Mouse (Mus musculus) kidney, adult 11 months (tissue): Measurements from ENCODE around the gene Nudt6.

Experiments
- DNase-seq: peaks from one replicate; pipeline ENCODE4 v3.0.0; 2022

Nudt6 gene

DNA sequence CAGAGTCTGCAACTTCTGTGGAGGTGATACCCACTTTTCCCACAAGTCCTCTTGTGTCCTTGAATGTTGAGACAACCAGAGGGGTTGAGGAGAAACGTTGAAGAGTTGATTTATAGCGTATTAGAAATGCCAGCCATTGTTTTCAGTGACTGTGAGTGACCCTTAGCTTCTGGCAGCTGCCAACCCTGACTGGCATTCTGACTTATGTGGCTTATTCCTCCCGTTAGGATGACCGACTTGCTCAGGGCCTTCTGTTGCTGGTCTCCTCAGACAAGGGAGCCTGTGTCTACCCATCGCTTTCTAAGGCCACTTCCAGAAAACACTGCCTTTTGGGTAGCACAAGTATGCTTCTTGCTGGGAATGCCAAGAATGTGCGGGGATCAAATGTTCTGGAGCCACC is 38.6 kb downstream of the Nudt6 start:
- no peak for DNase-seq

DNA sequence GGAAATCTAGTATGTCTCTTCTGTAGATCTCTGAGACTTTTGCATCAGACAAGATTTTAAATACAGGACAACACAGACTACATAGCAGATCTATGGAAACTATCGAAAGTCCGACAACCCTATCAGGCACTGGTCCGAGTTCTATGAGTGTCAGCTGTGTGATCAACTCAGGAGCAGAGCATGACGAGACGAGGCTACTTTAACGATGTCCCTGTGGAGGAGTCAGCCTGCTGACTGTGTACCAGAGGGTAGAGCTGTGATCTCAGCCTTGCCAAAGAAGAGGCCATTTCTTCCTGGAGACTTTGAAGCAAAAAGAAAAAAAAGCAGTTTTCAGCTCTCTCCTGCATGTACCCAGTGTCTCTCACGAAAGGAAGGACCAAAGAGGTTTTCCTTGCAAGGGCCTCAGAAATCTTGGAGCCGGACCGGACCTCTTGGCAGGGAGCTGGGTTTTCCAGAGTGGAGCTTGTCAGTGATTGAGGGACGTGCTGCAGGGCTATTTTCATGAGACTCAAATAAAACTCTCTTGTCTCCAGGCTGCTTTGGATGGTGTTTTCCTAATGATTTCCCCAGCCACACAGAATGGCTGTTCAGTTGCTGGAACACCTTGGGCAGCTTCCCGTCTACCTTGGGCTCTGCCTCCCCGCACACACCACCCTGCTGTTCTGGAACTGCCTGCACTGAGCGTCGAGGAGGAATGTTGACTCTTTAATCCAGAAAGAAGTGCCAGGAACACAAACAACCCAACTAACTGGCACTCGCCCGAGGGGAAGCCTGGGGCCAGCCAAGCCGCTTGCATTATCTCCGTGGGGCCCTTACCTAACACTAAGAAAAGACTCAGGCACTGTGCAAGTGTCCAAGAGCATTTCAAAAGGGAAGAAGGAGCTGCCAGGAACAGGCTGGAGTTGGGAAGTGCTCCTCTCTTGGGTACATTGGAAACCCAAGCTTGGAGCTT is 39.8 kb downstream of the Nudt6 start:
- DNase-seq: no peak

DNA sequence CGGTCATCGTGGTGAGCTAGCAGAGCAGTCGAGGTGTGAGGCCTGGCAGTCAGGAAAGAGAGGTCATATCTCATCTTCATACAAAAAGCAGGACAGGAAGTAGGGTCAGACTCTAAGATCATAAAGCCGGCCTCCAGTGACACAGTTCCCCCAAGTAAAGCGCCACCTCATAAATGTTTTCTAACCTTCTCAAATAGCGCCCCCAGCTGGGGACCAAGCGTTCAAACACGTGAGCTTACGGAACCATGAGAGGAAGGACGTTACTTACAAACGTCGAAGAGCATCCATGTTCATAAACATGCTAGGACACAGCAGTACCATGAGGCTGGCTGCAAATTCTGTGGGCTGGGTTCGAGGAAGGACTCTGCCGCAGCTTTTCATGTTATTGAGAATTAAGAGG is 40.8 kb downstream of the Nudt6 start:
- DNase-seq: no peak

DNA sequence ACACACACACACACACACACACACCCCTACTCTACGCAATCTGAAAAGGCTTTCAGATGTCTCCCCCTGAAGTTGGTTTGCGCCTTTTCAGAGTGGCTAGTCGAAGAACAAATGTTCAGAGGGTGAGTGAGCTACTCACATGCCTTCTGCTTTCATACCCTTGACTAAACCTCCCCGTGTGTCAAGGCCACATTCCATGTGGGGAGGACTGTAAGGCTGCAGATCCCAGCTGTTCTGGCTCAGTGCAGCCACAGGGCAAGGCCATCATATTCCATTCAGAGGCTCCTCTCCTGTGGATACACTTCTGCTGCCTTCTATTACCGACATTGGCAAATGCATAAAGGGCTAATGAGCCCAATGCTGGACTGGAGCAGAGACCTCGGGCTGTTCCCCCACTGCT is 41.6 kb downstream of the Nudt6 start:
- DNase-seq: peak; percentile 33

DNA sequence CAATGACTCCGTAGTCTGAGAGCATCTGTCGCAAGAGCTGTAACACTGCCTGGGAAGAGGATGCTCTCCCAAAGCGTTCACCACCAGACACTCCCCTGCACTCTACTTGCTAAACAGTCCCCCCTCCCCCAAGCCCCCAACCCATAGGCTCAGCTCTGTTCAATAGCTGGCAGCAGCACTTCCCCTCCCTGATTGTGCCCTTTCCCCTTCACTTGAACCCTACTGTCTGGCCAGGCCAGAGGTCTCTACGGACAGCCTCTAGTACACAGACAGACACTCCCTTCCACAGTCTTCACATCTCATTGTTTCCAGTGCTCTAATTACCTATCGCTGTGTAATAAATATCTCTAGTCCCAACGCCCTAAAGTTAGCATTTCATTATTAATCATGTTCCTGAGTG is 42.1 kb downstream of the Nudt6 start:
- DNase-seq: no peak

DNA sequence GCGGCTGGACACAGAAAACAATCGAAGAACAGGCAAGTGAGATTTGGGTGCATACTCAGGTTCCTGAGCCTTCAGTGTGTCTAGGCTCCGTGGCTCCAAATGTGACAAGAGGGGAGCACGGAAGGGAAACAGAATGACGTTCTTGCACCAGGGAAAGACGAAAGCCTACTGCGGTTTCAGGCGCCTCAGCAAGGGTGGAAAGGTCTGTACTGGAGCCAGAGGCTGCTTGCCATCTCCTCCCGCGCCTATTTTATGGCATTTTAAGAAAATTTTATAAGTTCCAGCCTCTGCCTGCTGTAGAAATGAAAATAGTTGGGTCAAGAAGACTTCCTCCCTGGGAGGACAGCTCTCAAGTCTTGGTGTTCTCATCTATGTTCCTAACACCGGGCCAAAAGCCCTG is 46.3 kb downstream of the Nudt6 start:
- no peak for DNase-seq

DNA sequence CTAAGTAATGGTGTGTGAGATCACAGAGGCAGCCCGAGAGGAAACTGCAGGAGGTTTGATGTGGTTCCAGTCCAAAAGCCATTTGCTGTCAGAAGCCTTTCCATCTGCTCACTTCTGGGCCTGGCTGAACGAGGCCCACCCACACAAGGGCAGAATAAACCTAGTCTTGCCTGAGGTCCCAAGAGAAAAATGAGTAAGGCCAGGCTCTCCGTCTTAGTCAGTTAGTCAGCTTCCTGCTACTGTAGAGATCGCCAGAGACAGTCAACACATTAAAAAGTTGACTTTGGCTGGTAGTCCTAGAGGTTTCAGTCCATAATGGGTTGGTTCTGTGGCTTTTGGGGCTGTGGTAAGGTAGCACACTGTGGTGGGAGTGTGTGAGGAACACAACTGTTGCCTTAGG is 49.6 kb downstream of the Nudt6 start:
- DNase-seq: no peak

DNA sequence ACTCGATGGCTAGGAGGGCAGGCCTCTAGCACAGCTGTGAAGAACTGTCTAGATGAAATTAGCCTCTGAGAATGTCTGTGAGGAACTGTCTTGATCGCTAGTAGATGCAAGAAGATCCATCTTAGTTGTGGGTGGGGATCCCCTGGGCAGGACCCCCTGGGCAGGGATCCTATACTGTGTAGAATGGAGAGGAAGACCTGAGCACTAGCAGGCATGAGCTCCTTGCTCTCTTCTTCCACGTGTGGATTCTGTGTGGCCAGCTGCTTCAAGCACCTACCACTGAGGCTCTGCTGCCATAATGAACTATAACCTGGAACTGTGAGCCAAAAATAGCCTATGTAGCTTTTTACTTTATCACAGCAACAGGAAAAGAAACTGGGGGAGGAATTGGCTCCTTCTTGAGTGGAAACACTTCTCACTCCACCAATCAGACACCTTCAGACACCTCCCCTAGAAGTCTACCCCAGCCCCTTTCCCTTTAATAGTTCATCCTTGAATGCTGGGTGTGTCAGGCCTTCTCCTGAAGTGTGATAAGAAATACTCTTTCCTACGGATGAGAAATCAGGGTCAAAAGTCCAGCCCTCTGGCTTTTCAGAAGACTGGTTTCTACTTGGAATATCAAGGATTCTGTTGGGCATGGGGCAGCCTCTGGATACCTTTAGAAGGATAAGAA is 53.5 kb downstream of the Nudt6 start:
- DNase-seq: no peak

DNA sequence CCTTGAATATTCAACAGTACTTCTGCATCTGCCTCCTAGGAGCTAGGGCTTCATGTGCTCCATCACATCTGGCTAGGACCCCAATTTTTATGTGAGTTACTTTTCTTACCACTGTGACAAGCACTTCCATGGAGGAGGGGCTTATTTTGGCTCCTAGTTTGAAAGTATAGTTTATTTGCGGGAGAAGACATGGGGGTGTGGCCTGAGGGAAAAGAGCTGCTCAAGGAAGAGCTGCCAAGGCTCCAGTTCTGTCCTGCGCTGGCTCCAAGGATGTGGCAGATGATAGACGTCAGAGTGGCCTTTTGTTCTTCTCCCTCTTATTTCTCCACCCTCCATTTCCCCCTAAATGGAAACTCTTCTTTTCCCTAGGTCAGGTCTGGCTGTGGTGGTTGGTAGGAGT is 54.0 kb downstream of the Nudt6 start:
- no peak for DNase-seq

DNA sequence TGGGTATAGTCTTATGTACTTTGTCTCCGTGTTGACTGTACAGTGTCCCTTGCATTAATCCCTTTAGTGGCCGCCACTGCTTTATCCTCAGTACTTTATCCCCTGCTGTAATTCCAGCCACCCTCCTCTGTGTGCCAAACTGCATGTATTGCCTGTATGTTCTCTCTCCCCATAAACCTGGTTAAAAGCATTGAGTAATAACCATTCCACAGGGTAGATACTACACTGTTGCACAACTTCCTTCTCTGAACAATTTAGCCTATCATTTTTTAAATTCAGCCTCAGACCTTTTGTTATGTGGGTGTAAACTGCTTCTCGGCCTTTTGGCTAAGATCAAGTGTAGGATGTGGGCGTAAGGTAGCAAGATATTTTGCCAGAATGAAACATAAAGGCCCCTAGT is 54.9 kb downstream of the Nudt6 start:
- no peak for DNase-seq

DNA sequence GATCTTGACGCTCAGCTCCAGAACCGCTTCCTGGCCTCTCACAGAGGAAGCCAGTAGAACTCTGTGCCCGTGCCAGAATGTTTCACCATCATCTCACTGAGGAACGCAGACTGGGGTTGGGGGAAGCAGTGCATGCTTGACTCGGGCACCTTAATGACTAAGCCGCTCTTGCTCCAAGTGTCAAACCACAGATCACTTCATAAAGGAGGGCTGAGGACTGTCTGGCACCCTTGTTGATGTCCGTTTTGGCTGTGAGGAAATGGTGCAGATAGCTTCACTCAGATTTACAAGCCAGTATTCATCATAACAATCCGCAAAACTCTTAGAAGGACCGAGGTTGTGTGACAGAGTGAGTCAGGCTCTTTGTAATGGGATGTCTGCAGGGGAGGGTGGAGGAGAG is 59.3 kb downstream of the Nudt6 start:
- no peak for DNase-seq
